Mouse (Mus musculus) midbrain, embryonic 16.5 days (tissue): ENCODE measurements at regions not wholly inside any gene's neighbourhood (a gene's known extent, or its start where the extent isn't known, plus 50 kb on each side); places are given as distances from the start of the nearest gene placed in this dataset.

Experiments used
- ATAC-seq: fragments of 200-750 bp; cut with Nextera tagmentation; 2 replicates; pipeline ENCODE4 v1.8.0; 2017; ENCODE audit warnings: moderate TSS enrichment
- H3K27ac ChIP-seq: fragments of 300-500 bp; sonication (generic); 2 replicates; pipeline ENCODE4 v1.5.1; 2014; ENCODE audit warnings: mild to moderate bottlenecking, low read length, mixed read lengths
- H3K27me3 ChIP-seq: fragments of 300-500 bp; sonication (generic); 2 replicates; pipeline ENCODE4 v1.6.1; 2014; ENCODE audit warnings: low read depth, low read length, mixed read lengths; ENCODE audit not compliant: control insufficient read depth, insufficient read depth
- H3K36me3 ChIP-seq: fragments of 300-500 bp; sonication (generic); 2 replicates; pipeline ENCODE4 v1.6.1; 2014; ENCODE audit warnings: mild to moderate bottlenecking, low read length, moderate library complexity, mixed read lengths; ENCODE audit not compliant: control insufficient read depth, insufficient read depth
- H3K4me1 ChIP-seq: fragments of 300-500 bp; sonication (generic); 2 replicates; pipeline ENCODE4 v1.6.1; 2014; ENCODE audit warnings: mild to moderate bottlenecking, low read length, mixed read lengths; ENCODE audit not compliant: control insufficient read depth, insufficient read depth
- H3K4me2 ChIP-seq: fragments of 300-500 bp; sonication (generic); 2 replicates; pipeline ENCODE4 v1.6.1; 2014; ENCODE audit warnings: mild to moderate bottlenecking, low read length, mixed read lengths
- H3K4me3 ChIP-seq: fragments of 300-500 bp; sonication (generic); 2 replicates; pipeline ENCODE4 v1.5.1; 2014; ENCODE audit warnings: low read depth, mild to moderate bottlenecking, low read length, moderate library complexity, mixed read lengths
- H3K9ac ChIP-seq: fragments of 300-500 bp; sonication (generic); 2 replicates; pipeline ENCODE4 v1.6.1; 2014; ENCODE audit warnings: low read depth, low read length, mixed read lengths
- H3K9me3 ChIP-seq: fragments of 300-500 bp; sonication (generic); replicated peaks from 2 replicates; pipeline ENCODE4 v1.6.1; 2014; ENCODE audit warnings: mild to moderate bottlenecking, low read length, mixed read lengths; ENCODE audit not compliant: control insufficient read depth, poor library complexity, severe bottlenecking
- WGBS: fragments of 180-500 bp; shearing (Covaris S2); extraction: QIAGEN DNeasy Blood & Tissue Kit; methylation state at CpG from one replicate; pipeline ENCODE4 v1.1.7; 2014; 5-methylcytosine and 5-hydroxymethylcytosine counted together

DNA sequence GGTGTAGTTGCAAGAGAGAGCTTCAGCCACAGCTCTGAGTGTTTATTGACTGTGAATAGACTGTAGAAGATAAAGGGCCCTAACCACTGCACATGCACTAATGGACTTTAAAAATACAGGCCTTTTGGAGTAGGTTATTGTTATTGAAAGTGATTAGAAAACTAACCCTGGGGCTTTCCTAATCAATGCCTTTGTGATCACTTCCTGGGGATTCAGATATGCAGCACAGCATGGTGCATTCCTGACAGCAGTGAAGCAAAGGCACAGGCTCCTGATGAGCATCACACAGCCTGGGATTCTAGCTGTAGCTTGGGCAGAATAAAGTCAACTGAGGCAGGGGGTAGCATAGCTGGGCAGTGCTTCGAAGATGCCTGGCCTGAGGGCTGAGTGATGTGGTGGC lies 87.3 kb downstream of the Gm11077 start:
- H3K36me3 ChIP-seq, result no peaks in the 10 kb centered on the region
- H3K9ac ChIP-seq, result no peak overlapping the region
- WGBS, result 27% methylated on average over 1 of the region's 1 CpGs
- H3K27me3 ChIP-seq, result no peaks in the 10 kb centered on the region
- no peak overlapping the region for H3K4me3 ChIP-seq
- no peaks in the 10 kb centered on the region for H3K9me3 ChIP-seq
- H3K27ac ChIP-seq, result no peak overlapping the region
- no peak for ATAC-seq
- no peak overlapping the region for H3K4me2 ChIP-seq
- no peaks in the 10 kb centered on the region for H3K4me1 ChIP-seq

DNA sequence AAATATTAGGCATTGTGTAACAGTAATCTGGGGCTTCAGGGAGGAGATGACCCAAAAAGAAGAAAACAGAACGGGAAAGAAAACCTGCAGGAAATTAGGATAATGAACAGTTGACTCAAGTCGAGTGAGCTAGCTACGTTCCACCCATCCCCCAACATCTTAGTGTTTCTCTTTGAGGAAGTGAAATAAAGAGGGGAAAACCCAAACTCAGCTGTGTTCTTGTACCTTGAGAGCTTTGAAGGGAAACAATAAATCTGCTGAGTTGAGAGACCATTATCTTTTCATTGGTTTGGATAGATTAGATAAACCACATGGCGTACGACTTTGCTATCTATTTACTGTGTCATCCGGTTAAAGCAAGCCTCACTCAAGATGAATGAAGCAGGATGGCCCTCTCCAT lies 87.7 kb downstream of the Gm11077 start:
- Histone ChIP-seq H3K36me3 (no peaks in the 10 kb centered on the region), H3K9ac (no peak overlapping the region), H3K9me3 (no peaks in the 10 kb centered on the region), H3K4me2 (no peak overlapping the region), H3K4me1 (no peaks in the 10 kb centered on the region), H3K4me3 (no peak overlapping the region), H3K27me3 (no peaks in the 10 kb centered on the region), H3K27ac (no peak overlapping the region)
- no peak for ATAC-seq
- 66% methylated on average over 6 of the region's 6 CpGs for whole genome bisulfite sequencing

DNA sequence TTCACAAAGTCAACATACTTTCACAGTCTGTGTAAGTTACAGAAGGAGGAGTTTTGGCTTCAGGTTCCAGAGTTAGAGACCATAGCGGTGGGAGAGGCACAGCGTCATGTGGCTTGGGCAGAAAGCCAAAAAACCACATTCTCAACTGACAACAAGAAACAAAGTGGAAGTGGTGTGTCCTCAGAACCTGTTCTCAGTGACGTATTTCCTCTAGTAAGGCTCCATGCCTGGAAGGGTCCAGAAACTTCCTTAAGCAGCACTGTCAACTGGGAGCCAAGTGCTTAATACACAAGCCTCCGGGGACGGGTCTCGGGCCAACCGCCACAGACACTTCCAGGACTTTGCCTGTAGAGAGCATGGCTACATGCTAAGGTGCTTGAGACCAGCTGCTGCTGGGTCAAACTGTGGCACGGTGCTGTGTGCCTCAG lies 90.4 kb downstream of the Gm11077 start:
- Histone ChIP-seq H3K36me3 (no peaks in the 10 kb centered on the region), H3K9ac (no peak overlapping the region), H3K4me3 (no peak overlapping the region), H3K4me2 (no peak overlapping the region), H3K27me3 (no peaks in the 10 kb centered on the region), H3K4me1 (no peaks in the 10 kb centered on the region), H3K9me3 (no peaks in the 10 kb centered on the region), H3K27ac (no peak overlapping the region)
- ATAC-seq, result no peak
- 91% methylated on average over 8 of the region's 8 CpGs for WGBS

DNA sequence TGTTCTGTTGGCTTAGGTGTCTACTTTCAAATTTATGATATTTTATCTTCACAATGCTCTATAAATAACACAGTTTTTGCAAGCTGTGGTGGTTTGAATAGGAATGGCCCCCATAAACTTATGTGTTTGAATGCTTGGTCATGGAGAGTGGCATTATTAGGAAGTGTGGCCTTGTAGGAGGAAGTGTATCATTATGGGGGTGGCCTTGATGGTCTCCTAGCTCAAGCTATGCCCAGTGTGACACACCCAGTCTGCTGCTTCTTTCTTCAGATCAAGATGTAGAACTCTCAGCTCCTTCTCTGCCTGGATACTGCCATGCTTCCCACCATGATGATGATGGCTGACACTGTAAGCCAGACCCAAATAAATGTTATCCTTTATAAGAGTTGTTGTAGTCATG lies 97.4 kb downstream of the Gm11077 start:
- no peak overlapping the region for H3K9ac ChIP-seq
- no peak for ATAC-seq
- no peaks in the 10 kb centered on the region for H3K36me3 ChIP-seq
- no peaks in the 10 kb centered on the region for H3K27me3 ChIP-seq
- no peak overlapping the region for H3K27ac ChIP-seq
- no peaks in the 10 kb centered on the region for H3K4me1 ChIP-seq
- H3K4me3 ChIP-seq, result no peak overlapping the region
- no peaks in the 10 kb centered on the region for H3K9me3 ChIP-seq
- H3K4me2 ChIP-seq, result no peak overlapping the region

DNA sequence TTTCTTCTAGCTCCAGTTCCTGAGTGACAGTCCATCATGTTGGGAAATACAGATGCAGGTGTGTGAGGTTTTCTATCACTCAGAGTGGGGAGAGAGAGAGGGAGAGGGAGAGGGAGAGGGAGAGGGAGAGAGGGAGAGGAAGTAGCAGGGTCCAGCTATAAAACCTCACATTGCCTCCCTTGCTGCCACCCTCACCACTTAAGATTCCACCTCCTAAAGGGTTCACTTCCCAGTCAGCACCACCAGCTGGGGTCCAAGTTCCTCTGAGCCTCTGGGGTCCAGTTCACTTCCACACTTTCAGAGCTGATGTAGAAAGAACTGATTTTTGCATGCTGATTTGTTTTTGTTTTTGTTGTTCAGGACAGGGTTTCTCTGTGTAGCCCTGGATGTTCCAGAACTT lies 98.6 kb downstream of the Gm11077 start:
- Histone ChIP-seq H3K9ac (no peak overlapping the region), H3K4me1 (no peaks in the 10 kb centered on the region), H3K4me3 (no peak overlapping the region), H3K36me3 (no peaks in the 10 kb centered on the region), H3K27me3 (no peaks in the 10 kb centered on the region), H3K27ac (no peak overlapping the region), H3K9me3 (no peaks in the 10 kb centered on the region), H3K4me2 (no peak overlapping the region)
- ATAC-seq, result no peak

DNA sequence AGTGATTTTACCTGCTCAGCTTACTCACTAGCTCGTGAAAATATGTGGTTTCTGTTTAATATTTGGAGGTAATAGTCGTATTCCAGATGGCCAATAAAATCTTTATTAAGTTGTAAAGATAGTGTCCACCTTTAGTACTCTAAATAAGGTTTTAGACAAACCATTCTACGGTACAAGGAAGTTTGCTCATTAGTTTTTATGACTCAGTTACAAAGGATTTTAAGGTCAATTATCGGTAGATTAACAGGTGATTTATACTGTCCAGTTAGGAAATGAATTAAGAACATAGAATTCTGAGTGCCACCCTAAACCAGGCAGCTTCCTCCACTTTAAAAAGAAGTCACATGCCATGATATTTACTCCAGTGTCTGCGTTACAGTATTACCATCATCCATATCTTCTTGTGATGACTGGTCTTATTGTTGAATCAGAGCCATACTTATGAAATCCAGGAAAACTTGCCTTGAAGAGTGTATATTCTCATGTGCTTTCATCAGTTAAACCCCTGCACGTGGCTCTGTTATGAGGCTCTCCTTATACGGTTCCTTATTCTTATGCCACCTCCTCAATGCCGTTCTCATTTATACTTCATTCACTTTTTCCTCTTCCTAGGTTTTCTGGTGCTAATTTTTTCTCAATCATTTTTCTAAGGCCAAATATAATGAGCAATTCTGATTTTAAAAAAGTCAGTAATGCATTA lies 114.4 kb downstream of the Gm11077 start:
- no peak for ATAC-seq
- no peaks in the 10 kb centered on the region for H3K4me1 ChIP-seq
- H3K9ac ChIP-seq, result no peak overlapping the region
- WGBS, result 87% methylated on average over 8 of the region's 8 CpGs
- no peak overlapping the region for H3K4me2 ChIP-seq
- H3K27ac ChIP-seq, result no peak overlapping the region
- H3K36me3 ChIP-seq, result no peaks in the 10 kb centered on the region
- H3K9me3 ChIP-seq, result no peaks in the 10 kb centered on the region
- no peaks in the 10 kb centered on the region for H3K27me3 ChIP-seq
- H3K4me3 ChIP-seq, result no peak overlapping the region

DNA sequence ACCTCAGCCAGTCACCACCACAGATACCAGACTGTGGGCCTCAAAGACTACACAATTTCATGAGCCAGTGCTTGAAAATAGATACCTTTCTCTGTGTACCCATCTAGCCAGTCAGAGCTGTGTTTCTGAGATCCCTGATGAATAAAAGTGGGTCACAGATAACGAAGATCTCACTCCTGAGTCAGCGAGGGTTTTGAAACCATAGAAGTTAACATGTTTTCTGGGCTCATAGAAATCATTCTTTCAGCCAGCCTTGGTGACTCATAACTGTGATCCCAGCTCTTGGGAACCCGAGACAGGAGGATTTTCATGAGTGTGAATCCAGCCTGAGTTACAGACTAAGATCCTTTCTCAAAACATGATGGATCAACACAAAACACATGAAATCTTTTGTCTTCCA lies 118.1 kb downstream of the Gm11077 start:
- 88% methylated on average over 3 of the region's 3 CpGs for WGBS
- Histone ChIP-seq H3K27me3 (no peaks in the 10 kb centered on the region), H3K36me3 (no peaks in the 10 kb centered on the region), H3K4me3 (no peak overlapping the region), H3K9ac (no peak overlapping the region), H3K4me1 (no peaks in the 10 kb centered on the region), H3K4me2 (no peak overlapping the region), H3K9me3 (no peaks in the 10 kb centered on the region), H3K27ac (no peak overlapping the region)
- ATAC-seq, result no peak

DNA sequence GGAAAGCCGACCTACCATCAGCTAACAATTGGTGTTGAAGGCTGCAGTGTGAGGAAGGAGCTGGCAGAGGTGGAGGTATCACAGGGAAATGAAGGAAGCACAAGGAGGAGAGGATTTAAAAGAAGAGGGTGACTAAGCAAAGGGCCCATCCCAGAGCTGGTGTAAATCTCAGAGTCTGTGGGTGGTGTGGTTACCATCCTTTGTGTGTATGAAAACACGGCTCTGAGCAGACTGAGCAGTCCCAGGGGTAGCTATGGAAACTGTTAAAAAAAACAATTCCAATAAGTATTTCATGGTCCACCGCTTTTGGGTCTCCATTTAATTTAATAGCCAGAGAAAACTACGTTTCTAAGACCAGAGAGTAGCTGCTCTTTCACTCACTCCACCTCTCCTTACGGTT lies 123.3 kb downstream of the Gm11077 start:
- Histone ChIP-seq H3K9ac (no peak overlapping the region), H3K36me3 (no peaks in the 10 kb centered on the region), H3K4me1 (peaks cover 6% of the 10 kb centered on the region; the same call in 1 of the 2 replicates), H3K27me3 (no peaks in the 10 kb centered on the region), H3K4me3 (no peak overlapping the region), H3K9me3 (no peaks in the 10 kb centered on the region), H3K27ac (no peak overlapping the region), H3K4me2 (no peak overlapping the region)
- ATAC-seq, result no peak
- whole genome bisulfite sequencing, result 41% methylated on average over 5 of the region's 5 CpGs

DNA sequence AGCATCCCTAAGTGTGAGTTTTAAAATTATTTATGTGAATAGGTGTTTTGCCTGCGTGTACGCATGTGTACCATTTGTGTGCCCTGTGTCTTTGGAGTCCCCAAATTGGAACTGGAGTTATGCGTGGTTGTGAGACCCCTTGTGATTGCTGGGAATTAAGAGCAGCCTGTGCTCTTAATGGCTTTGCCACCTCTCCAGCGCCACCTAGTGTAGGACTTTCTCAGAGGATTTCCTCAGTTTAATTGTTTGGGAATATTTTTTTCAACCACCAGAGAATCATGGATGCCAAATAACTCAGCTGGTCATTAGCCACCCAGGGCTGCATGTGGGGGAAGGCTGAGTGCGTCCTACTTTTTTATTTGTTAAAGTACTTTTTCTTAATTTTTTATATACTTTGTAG lies 124.4 kb downstream of the Gm11077 start:
- no peaks in the 10 kb centered on the region for H3K36me3 ChIP-seq
- 54% methylated on average over 5 of the region's 5 CpGs for WGBS
- no peak for ATAC-seq

More for the DNA sequence above, 124.4 kb downstream of the Gm11077 start:
- H3K4me3 ChIP-seq, result no peak overlapping the region
- no peak overlapping the region for H3K9ac ChIP-seq
- no peaks in the 10 kb centered on the region for H3K9me3 ChIP-seq
- no peak overlapping the region for H3K4me2 ChIP-seq
- H3K27ac ChIP-seq, result no peak overlapping the region
- peaks cover 6% of the 10 kb centered on the region; the same call in 1 of the 2 replicates for H3K4me1 ChIP-seq
- no peaks in the 10 kb centered on the region for H3K27me3 ChIP-seq
